Mouse (Mus musculus): ENCODE data around the gene Mob3b. TPM values are rescaled to one million over a fixed set of nuclear protein-coding genes. Genes with fewer than 3 reads are reported as not detected.

The Mob3b gene
- total RNA-seq (2021), result 20.2 and 21.0 TPM in 2 replicates
- long read RNA-seq, experiment 1, full-length matches to known transcripts, result 3 of 4 reads
- long read RNA-seq, experiment 1, partial matches to known transcripts, result 0 of 4 reads
- long read RNA-seq, experiment 1, other reads (novel, unspliced or antisense), result 1 of 4 reads
- long read RNA-seq, experiment 2, full-length matches to known transcripts, result 1 of 3 reads
- long read RNA-seq, experiment 2, partial matches to known transcripts, result 1 of 3 reads
- long read RNA-seq, experiment 2, other reads (novel, unspliced or antisense), result 1 of 3 reads

DNA sequence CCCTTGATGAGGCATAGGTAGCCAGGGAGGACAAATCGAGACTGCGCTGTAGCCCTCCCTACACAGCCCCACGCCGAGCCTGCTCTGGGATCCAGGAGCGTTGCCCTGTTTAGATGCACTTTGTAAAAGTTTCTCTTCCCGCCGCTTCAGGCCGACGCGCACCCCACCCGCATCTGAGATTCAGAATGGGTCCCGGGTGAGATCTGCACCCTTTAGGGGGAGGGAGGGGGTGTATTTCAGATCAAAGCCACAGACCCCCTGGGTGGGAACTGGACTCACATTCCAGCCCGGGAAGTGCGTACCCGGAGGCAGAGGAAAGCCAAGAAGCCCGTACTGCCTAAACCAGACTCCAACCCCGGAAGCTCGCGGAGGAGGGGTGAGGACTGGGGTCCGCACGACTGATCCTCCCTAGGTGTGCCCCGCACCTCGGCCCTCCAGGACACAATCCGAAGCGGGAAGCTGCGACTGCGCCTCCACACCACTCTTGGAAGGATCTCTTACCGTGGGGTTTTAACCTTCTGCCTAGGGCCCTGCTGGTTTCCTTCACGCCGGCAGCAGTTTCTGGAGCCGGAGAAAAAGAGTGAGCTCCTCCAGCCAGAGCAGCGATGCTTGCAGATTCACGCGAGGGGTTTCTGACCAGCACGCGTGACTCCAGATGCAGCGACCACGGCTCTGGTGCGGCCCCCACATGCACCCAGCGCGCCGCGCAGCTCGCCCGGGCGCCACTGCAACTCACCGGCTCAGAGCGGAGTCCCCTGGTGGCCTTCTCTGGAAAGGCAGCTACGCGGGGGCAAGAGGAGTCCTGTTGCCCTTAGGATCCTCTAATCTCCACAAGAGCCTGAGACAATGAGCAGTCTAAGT, at the start of gene Mob3b:
TSS of gene Mob3b (minus strand) at position 734 of the 861 bp plus-strand sequence.
- peak; percentile 93 for DNase-seq

DNA sequence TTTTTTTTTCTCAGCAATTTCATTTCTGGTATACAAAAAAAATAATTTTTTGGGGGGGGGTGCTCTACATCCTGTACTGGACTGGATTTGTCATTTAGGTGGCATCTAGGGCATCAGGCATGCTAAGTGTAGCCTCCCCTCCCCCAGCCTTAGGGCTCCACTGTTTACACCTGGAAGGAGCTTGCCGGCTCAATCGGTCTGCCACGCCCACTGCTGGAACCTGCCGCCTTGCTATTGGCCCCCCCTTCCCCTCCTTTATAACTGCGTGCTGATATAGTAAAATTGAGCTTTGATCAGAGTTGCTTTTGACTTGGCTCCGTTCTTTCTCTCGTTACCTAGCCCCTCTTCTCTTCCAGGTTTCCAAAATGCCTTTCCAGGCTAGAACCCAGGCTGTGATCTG, 47.4 kb upstream of the Mob3b start:
- DNase-seq, result no peak

DNA sequence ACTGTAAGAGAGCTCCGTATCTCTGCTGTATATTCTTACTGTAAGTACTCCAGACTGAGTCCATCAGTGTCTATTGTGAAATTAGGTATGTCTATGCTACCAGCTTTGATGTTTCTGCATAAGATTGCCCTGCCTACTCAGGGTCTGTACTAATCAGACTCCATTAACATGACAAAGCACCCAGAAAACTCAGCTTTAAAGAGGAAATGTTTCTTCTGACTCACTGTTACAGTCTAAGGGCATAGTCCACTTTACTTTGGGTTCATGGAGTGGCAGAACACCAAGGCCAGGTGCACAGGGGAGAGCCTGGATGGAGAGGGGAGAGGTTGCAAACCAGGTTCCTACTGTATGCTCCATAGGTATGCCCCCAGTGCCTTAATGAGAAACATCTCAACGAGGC, 46.4 kb upstream of the Mob3b start:
- DNase-seq, result no peak

DNA sequence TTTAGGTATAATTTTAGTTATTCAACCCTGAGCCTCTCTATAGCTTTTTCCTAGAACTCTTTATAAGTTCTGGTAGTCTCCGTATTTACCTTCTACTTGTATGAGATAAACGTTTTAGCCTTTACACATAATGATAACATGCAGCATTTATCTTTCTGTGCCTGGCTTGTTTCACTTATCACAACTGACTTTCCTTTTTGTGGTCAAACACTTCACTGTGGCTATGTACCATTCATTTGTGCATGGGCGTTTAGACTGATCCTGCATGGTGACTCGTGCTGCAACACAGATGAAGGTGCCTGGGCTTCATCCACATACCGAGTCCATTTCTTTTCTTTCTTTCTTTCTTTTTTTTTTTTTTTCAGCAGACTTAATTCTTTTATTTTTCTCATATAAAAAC, 44.4 kb upstream of the Mob3b start:
- DNase-seq, result no peak

DNA sequence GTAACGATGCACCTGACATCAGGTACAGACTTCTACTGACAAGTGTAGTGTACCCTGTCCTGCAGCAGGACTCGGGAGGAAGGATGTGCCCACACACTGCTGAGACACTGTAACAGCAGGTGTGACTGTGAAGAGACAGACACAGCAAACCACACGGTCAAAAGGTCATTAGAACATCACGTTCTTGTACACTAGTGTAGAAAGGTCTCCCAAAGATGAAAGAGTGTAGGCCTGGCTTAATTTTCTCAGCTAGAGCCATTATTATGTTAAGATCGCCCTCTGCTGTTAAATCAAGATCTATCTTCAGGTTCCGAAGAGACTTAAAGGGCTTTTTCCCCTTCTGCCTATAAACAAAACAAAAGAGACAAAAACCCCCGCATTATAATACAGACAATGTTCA, 35.4 kb upstream of the Mob3b start:
- DNase-seq, result no peak

DNA sequence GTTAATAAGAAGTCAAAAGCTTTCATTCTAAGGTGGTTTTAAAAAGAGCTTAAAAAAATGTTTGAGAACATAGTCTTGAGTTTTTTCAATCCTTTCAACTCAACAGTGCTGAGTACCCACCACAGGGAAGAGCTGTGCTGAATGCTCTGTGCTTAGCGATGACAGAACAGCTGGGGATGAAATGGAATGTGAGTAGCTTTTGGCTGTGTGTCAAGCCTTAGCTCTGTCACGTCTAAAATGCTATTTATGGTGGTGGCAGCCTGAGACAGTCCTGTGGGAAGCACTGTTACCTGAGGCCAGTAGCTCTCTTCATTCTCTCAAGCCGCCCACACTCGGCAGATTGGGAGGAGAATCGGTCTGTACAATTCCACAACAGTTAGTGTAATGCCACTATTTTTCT, 32.5 kb upstream of the Mob3b start:
- no peak for DNase-seq

DNA sequence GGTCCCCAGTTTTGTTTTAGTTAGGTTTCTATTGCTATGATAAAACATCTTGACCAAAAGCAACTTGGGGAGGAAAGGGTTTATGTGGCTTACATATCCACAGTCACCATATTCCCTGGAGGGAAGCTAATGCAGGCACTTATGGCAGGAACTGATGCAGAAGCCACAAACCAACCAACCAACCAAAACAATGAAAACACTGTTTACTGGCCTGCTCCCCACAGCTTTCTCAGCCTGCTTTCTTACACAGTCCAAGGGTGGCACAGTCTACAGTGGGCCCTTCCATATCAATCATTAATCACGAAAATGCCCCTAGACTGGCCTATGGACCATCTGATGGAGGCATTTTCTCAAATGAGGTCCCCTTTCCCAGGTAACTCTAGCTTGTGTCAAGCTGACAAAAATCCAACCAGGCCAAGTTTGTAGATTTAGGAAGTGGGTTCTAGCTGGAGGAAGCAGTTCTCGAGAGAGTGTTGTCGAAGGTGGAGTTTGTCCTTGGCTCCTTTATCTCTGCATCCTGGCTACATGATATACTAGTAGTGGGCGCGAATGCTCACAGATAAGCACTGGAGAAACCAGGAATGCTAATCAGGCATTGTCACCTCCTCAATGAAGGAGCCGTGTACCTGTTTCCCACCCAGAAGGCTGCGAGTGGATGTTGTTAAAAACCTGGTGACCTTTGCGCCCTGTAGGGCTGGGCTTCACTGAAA, 30.5 kb upstream of the Mob3b start:
- DNase-seq, result no peak

DNA sequence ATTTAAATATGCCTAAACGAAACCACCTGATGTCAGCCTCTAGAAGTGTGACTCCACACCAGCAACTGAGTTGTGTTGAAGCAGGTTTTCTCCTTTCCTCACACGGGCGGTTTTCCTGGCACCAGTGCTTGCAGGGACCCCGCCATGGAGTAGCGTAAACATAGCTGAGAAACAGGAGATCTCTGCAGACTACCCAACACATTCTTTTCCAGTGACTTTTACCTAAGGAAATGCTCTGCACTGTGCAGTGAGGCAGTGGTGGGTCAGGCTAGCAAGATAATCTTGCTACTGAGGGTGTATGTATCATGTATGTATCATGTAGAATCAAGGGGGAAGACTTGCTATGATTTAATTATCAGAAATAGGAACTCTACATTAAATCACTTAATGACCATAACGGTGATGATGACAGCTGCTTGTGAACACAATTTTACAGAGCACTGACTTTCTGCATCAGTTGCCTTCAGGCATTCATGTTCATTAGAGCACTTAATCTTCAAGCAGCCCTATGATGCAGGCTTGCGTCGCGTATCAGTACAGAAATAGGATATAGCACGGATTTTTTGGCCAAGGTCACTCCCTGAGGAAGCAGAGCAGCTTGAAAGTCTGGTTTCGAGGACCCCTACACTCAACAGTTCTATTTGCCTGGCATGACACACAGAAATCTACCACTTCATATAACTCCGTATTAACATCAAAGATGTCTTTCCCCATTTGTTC, 20.8 kb upstream of the Mob3b start:
- DNase-seq, result no peak

DNA sequence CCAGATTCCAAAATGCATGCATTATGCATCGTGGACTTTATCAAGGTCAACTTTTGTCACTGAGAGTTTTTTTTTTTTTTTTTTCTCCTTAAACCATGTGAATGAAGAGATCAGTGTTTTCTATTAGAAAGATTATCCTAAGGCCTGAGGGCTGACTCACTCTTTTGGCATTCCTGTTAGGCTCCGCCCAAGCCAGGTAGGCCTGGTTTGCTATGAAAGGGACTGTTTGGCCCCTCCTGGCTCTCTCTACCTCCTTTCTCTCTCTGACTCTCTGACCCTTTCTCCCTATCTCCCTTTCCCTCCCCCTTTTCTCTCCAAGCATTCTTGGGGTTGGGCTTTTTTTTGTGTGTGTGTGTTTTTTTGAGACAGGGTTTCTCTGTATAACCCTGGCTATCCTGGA, 18.3 kb upstream of the Mob3b start:
- no peak for DNase-seq

DNA sequence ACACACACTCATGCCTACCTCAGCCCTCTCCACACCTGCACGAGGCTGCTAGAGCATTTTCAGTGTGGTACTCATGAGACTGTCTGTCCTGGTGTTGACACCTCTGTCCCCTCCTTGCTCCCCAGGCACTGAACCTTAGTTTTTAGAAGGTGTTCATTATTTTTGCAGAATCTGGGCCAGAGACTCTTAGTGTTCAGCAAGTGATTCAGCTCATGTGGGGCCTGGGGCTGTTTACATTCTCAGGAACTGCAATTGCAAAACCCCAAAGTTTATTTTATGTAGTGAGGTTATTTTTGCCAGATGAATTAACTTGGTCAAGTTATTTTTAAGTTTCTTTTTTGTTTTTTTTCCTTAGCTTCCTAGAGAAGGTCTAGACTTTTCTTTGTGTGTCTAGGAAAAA, 16.3 kb upstream of the Mob3b start:
- DNase-seq, result no peak

DNA sequence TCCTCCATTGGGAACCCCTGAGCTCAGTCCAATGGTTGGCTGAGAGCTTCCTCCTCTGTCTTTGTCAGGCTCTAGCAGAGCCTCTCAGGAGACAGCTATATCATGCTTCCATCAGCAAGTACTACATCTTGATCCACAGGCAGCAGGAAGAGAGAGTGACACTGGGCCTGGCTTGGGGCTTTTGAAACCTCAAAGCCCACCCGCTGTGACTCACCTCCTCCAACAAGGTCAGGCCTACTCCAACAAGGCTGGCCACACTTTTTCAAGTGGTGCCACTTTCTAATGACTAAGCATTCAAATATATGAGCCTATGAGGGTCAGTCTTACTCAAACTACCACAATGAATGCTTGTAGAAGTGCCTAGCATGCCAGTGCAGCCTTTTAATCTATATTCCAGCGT, 15.2 kb upstream of the Mob3b start:
- DNase-seq, result no peak

DNA sequence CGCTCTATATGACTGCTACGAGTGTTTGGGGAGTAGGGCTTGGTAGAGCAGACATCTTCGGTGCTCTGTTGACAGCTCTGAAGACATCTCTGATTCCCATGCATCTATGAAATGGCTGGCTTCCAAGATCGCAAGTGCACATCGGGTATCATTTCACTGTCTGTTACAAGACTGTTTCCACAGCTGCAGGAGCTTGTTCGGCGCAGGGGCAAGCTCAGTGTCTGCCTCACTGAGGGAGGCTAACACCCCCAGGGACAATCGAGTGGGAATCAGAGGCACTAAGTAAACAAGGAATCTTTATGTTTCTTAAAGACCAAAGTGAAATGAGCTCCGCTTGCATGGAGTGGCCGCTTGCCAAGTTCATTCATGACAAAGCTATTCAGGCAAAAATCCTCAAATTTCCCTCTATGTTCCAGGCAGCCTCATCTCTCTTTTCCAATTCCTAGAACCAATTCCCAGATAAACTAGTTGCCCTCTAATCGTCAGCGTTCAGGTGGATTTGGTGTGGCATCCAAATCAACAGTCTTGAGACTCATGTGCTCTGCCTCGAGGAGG, 12.4 kb upstream of the Mob3b start:
- DNase-seq, result no peak

DNA sequence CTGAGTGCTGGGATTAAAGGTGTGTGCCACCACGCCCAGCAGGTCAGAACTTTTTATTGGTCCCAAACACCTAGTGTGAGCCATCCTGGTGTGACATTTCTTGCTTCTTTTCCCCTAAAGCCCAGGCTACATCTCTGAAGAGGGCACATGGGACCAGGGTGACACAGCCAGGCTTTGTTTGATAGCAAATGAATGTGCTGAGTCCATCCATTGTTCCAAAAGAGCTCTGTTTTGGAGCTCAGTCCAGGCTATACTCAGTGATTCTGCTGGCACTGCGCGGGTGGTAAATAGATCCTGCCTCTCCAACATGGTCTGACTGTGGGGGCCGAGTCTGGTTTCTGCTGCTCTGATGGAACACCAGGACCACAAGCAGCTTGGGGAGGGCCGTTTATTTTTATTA, 10.6 kb upstream of the Mob3b start:
- DNase-seq, result no peak

DNA sequence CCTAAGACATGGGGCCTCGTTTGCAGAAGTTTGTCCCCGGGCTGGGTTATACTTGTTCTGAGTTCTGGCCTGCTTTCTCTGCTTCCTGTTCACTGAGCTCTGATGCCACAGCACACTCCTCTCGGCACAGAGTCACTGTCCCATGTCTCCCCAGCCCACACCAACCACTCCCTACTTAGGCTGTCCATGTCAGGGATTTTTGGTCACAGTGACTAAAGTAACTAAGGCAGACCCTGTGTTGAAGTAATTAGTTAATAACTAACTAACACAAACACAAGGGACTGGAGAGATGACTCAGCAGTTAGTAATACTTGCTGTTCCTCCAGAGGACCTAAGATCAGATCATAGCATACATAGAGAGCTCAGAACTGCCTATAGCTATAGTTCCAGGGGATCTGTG, 8.7 kb upstream of the Mob3b start:
- no peak for DNase-seq

DNA sequence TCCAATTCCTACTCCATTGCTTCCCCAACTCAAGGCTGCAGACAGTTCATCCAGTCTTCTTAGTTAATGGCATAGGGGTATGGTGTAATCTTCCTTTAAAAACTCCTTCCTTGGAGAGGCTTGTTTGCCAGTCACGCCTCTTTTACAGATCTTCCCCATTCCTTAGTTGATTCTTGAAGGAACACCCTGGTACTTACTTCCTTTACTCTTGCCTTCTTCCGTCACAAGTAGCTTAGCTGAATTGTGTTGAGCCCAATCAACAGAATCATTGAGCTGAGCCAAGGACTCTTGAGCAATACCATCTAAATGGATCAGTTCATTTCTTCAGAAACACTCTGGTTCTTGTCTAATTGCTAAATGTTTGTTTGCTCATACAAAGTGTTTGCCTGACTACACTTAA, 8.0 kb upstream of the Mob3b start:
- no peak for DNase-seq

DNA sequence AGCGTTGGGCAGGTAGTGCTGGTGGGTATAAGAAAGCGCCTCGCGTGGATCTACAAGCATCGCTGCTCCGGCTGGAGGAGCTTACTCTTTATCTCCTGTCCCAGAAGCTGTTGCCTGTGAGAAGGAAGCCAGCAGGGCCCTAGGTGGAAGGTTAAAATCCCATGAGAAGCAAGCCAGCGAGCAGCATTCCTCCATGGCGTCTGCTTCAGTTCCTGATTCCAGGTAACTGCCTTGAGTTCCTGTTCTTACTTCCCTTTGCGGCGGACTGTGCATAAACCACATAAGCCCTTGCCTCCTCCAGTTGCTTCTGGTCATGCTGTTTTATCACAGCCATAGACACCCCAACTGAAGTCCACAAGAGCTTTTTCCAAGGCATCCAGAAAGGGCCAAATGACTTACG, 531 bp upstream of the Mob3b start:
- DNase-seq, result no peak

DNA sequence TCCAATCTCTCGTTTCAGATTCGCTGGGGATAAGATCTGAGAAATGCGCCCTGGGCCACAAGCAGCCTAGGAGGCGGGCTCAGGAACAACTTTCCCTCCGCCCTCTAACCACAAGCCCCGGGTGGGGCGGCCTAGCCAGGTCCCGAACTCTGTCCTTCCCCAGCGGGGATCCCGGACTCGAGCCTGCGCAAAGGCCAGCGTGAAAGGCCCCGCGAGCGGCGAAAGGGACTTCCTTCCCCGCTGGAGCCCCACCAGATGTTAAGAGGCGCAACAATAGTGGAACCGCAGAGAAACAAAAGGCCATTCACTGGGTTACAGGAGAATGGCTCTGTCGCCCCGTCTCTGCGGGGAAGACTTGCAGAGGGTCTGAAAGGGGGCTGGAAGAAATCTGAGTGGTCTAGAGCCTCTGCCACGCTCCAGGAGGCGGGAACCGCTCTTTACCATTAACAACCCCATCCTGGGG, 1.1 kb downstream of the Mob3b start:
- DNase-seq, result peak; percentile 81

DNA sequence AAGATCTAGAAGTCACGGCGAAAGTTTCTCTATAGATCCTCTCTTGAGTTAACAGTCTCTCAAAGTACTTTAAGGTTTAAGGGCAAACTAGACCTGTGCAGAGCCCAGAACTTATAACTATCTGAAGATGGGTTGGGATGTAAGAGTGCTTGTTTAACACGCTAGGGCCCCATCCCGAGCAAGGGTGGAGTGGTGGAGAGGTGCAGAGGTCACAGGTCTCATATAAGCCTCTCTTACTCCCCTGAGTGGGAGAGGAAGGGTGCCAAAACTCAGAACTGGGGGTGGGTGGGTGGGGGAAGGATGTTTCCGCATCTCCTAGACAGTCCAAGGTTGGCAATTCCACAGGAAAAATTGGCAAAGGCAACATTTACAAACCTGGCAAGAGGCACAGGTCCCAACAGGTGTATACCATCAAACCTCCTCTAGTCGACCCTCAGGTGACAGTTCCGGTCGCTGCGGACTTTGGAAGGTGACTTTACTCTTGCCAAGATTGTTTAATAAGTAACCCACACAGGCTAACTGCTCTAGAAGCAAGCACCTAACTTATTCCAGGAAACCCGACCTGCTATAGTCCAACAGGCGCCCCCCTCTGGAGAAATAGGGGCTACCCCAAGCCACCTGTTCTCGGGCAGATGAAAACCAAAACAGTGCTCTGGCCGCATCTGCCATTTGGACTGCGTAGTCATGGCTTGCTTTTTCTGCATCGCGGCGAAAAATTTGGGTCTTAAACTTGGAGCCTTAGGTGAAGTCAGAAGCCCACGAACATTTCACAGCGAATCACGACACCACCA, 2.0 kb downstream of the Mob3b start:
- peak; percentile 78 for DNase-seq

DNA sequence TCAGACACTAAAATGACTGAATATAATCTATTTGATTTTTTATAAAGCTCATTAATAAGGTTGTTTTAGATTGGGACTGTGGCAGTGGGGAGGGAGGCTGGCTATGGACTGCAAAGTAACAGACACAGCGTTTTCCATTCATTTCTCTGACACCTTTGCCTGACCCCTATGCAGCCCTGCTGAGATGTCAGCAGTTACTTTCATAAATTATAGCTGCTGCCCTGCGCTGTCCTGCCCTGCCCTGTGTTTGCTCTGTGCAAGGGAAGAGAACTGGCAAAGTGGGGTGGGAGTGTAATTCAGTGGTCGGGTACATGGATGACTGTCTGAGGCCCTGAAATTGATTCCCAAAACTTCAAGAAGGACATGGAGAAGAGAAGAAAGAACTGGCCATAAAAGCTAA, 3.2 kb downstream of the Mob3b start:
- no peak for DNase-seq

DNA sequence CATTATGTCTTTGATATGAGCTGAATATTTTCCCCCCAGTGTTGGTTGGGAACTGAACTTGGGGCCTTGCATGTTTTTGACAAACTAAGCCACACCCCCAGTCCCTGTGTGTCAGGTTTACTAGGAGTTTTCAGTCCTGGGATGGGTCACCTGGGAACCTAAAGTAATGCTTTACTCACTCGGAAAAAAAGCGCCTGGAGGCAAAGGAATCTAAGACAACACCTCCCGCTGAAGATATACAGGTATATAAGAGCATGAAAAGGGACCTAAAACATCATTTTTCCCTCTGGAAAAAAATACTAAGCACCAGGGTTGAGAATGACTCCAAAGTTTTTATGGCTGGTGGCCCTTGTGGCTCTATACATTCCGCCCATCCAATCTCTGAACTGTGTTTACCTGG, 5.5 kb downstream of the Mob3b start, which contains the start of gene Ifnk:
TSS of gene Ifnk (plus strand) at position 301 of the 400 bp plus-strand sequence.
- DNase-seq, result no peak

DNA sequence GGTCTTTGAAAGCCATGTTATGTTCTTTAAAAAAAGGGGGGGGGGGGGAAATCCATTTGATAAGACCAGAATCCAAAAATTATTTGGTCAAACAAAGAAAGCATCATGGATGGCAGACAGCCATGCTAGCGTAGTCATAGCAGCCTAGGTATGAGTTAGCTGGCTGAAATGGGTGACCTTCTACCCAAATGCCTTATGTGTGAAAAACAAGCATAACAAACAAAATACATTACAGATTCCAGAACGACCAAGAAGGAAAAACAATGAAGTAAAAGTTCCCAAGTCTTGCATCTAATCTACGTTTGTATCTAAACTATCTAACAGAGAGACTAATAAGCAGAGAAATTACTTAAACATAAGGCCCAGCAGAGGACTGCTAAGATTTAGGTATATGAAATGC, 6.6 kb downstream of the Mob3b start:
- no peak for DNase-seq
